Mouse (Mus musculus) lung, postnatal 10 days (tissue): Measurements from ENCODE around the gene Usp7.
"Not testable (repeated sequence)": the region's sequence is repeated elsewhere in the genome, so short reads cannot be mapped to it uniquely, and the experiment has no call there.

Source experiments
- DNase-seq: peaks from one replicate; pipeline ENCODE4 v3.0.0; 2021

Gene Usp7

DNA sequence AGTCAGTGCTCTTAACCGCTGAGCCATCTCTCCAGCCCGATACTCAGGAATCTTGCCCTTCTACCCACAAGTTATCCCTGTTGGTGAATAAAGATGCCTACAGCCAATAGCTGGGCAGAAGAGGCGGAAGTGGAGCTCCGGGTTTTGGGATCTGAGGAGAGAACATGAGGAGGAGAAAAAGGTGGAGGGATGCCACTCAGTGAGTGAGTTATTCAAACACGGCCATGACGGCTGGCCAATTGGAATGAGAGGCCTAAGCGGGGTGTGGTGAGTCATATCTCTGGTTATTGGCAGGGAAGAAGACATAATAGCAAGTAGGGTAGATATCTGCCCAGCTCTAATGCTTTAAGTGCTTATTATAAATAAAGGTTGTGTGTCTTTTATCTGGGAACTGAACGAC is 43.2 kb downstream of the Usp7 start:
- DNase-seq: no peak

DNA sequence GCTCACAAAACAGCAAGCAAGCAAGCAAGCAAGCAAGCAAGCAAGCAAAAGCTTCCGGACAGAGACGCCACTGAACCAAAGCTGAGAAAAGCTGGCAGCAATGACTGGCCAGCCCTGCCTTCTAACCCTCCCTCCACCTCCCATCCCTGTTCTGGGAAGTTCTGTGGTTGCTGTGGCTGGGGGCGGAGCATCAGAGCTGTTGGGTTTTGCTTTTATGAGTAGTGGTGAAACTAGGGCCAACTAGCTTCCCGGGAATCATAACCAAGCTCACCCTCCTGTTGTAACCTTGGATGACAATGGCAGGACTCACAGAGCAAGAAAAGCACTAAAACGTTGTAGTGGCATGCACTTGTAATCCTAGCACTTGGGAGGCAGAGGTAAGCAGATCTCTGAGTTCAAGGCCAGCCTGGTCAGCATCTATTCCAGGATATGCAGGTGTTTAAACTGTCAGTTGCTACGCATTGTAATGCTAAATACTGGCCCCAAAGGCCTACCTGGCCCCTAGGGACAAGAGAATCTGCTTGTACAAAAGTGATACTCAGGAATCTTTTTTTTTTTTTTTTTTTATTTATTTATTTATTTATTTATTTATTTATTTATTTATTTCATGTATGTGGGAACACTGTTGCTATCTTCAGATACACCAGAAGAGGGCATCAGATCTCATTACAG is 43.8 kb downstream of the Usp7 start:
- peak; percentile 45 for DNase-seq

DNA sequence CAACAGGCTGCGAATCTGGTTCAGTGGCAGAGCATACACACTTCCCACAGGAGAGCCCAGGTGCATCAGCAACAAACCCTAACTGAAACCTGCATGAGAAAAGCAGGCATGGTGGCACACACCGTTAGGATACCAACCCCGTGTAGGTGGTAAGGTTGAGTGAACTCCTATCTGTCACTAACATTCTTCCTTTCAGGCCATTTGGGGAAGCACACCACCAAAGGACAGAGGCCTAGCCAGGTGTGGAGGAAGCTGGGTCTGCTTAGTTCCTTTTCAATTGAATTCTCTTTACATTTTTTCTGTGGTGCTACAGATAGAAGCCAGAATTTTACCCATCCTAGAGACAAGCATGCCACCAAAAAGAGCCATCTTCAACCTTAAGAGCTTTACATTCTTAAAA is 44.3 kb downstream of the Usp7 start:
- DNase-seq: no peak

DNA sequence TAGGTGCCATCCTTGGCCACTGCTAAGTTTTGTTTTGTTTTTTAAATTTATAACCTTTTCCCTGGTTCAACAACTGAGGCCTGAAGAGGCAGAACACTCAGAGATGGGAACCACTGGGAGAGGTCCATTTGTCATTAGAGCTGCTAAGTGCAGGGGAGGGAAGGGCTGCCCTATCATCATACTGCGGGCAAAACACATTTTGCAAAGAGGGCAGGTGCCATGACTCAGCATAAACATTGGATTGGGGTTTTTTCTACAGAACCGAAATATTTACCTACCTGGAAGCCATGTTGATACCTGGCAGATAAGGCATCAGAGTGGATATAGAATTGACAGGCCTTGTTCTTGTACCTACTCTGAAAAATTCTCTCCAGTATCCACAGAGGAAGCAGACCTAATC is 45.6 kb downstream of the Usp7 start:
- DNase-seq: no peak

DNA sequence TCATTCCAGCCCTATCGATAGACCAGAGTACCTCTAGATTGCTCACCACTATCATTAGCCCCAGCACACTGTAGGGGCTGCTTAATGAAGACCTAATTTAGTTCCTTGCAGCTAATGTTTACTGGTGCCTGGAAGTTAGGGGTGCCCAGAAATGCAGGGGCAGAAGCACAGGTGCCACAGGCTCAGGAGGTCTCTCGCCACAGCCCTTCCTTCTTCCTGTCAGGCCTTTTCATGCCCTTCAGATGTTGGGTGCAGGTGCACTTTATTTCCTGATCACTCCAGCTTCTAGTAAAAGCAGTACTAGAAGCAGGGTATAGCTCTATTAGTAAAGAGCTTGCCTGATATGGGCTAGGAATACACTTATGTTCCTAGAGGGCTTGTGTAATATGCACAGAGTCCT is 46.4 kb downstream of the Usp7 start:
- no peak for DNase-seq

DNA sequence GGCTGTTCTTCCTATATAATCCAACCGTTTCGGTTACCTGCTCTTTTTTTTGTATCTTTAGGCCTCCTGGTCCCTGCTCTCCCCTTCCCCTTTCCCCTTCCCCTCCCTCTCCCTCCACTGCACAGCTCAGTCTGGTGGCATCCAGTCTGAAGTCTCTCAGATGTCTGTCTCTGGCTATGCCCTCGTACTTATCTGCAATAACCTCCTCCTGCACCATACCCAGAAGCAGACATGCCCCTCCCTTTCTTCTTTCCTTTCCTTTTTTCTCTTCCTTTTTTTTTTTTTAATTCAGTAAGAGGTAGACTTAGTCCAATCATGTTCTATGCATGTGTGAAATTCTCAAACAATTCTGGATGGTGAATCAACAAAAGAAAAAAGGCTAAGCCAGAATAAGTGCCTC is 48.1 kb downstream of the Usp7 start:
- no peak for DNase-seq

DNA sequence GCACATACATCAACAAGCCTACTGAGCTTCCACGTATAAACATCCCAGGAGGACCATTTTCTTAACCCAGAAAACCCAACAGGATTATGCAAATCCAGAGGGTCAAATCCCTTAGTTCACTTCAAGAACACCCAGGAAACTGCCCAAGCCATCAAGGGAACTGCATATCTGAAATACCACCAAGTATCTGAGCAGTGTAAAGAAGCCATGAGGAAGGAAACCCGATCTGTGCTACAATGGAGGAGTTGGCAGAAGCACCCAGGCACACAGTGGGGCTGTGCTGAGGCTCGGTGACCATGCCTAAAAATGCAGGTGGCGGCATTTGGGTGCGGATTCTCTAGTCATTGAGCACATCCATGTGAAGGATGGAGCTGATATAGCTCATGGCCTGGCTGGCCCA is 50.4 kb downstream of the Usp7 start:
- no peak for DNase-seq

DNA sequence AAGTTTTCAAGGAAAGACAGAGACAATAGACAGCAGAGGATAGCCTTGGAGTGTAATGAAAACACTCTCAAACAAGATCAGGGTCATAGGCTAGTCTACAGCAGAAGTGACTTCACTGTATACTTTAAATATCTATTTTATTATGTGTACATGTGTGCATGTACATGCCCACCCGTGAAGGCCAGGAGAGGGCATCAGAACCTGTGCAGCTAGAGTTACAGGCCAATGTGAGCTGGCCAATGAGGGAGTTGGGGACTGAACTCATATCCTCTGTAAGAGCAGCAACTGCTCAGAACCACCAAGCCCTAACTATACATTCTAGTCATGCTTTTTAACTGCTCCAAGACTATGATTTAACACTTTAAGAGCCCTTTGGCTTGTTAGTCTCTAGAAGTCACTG is 51.0 kb downstream of the Usp7 start:
- DNase-seq: no peak

DNA sequence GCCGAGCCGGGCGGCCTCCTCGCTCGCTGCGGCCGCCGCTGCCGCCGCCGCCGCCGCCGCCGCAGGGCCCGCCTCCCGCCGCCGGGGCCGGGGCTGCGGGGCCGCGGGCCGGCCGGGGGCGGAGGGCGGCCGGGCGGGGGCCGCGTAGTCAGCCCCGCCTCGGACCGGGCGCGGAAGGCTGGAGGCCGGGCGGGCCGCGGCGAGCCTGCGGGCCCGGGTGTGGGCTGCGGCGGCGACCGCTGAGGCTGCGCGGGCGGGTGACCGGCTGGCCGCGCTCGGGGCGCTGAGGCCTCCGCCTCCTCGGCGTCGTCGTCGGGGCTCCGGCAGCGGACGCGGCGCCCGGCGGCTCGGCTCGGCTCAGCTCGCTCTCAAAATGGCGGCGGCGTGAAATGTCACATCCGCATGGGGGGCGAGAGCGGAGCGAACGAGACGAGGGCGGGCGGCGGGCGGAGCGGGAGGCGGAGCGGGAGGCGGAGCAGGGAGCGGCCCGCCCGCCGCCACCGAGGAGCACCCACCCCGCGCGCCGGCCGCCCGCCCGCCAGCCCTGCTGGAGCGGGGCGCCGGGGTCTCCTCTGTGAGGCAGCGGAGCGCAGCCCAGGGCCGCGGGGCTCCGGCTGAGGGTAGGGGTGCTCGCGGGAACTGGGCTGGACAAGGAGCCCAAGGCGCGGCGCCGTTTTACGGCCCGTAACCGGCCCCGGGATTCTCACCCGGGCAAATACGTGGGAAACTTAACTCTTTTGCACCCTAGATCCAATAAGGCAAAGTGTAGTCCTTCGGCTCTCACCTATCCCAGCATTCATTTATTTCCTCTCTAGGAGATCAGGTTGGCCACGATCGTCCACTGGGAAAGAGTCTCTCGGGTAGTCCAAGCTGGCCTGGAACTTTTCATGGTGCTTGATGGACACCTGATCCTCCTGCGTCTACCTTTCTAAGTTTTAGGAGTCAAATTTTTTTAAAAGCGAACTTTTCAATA is 53.3 kb downstream of the Usp7 start:
- DNase-seq: peak; percentile 94

DNA sequence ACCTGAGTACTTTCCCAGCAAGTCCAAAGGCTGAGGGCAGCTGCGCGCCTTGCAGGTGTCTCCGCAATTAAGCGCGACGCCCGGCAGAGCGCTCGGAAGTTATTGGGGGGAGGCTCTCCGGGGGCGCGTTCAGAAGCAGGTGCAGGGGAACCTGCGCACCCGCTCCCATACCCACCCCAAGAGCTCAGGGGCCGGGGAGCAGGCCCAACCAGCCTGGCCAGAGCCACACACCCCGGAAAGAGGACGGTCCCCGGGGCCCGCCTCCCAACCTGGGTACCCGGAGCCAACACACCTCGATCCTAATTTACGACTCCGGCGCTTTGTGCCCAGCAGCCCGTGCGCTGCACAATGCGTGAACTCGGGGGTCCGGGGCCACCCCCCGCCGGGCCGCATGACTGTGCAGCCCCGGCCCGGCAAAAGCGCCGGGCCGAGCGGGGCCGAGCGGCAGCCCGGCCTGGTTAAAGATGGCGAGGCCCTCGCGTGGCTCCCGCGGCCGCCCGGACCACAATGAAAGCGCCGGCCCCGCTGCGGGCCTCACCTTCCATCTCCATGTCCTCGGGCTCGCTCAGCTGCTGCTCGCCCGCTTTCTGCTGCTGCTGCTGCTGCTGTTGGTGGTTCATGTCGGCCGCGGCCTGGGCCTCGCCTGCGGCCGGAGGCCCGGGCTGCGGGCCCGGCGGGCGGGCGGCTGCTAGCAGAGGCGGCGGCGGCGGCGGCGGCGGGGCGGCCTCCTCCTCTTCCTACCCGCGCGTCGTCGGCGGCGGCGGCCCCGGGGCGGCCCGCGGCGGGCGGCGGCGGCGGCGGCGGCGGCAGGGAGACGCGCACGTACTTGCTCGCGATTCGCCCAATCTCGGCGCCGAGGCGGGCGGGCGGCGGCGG is 54.2 kb downstream of the Usp7 start:
- peak; percentile 34 for DNase-seq

DNA sequence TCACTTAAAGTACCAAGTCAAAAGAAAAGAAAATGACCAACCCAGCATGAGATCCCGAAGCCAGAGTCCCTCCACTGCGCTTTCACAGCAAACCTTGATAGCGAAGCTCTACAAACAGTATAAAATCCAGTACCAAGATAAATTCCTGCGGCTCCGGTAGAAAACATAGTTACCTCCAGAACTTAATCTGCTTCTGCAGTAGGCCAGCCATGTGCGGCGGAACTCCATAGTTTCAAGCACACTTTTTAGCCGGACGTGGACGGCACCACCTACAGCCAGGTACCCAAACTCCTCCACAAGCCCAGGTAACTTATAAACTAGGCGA is 54.8 kb downstream of the Usp7 start:
- no peak for DNase-seq

DNA sequence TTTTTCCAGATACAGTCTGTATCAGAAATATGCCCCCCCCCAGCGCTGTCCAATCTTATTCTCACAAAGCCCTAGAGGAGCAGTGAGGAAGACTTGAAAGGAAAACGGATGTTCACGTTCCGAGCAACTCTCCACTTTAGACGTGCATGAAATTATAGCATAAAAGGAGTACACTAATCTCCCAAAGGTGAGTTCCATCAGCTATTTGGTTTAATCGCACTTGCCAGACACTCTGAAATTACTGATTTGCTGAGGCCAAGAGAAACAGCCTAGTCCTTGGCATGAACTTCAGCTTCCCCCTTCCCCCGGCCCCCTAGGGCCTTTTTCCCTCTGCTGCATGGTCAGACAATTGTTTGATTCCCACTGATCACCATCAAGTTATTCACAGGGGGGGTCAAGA is 55.4 kb downstream of the Usp7 start:
- no peak for DNase-seq

DNA sequence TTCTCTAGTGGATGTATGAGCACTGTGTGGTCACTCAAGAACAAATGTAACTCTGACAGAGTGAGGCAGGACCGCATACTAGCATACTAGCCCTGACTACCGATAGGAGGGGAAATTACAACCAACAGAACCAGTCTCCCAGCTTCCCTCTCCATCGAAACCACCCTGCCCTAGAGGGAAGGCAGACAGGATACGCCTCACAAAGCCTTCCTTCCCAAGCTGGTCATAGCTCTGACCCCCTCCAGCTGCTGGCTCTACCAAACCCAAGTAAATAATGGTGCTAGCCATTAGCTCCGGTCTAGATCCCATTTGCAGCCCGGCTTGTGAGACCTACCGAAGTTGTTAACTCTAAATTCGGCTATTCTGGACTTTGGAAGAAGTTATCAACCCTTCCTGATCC is 56.1 kb downstream of the Usp7 start:
- peak; percentile 30 for DNase-seq

DNA sequence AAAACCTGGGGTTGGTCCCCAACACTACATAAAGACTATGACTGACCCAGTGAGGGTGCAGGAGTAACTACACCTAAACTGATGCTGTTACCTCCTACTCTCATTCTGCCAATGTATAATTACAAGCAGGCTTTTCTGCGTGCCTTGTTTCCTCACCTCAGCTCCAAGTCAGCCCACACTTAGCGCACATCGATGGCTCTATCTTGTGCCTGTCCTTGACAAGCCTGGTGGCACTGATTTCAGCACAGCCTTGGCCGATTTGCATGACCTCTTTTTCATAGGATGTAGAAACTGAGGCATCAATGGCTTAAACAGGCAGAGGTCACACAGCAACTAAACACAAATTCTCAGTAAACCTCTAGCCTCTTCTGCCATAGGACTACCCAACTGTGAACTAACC is 57.4 kb downstream of the Usp7 start:
- no peak for DNase-seq

DNA sequence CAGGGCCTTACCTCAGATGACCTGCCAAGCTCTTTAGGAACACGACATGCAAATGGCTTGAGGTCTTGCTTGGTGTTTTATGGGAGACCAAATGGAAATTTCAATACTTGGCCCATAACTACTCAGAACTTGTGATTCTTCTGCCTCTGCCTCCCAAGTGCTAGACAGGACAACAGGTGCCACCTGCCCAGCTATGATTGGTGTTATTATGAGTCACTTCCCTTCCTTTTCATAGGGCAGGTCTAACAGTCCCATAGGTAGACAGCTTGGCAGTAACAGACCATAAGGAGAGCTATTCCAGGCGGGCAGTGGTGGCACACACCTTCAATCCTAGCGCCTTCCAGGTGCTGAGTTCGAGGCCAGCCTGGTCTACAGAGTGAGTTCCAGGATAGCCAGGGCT is 58.5 kb downstream of the Usp7 start:
- no peak for DNase-seq

DNA sequence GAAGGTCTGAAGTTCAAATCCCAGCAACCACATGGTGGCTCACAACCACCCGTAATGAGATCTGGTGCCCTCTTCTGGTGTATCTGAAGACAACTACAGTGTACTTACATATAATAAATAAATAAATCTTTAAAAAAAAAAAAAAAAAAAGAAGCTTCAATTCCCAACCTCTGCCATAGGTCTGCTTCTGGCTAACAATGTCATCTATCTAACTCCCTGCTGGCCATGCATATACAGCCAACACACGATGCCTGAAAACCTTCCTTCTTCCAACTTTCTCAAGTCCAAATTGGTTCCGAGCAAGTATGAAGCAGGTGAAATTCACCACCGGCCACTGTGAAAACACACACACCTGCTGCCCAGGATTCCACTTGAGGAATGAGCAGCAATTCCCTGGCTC is 59.7 kb downstream of the Usp7 start:
- DNase-seq: not testable (repeated sequence)

DNA sequence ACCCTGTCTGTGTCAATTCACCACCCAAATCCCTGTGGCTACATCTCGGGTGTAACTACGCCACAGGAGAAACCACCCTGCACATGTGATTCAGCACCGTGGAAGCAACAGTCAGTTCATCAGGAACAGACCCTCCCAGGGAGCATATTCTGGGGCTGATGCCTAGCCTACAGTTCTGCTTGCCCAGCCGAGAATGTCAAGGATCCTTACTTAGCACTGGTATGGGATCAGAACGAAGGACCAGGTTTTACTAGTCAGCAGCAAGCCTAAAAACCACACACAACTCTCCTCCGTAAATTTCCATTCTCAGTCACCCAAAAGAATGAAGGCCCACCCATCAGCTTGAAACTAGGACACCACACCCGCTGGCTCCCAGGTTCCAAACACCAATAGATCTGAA is 60.5 kb downstream of the Usp7 start:
- no peak for DNase-seq

DNA sequence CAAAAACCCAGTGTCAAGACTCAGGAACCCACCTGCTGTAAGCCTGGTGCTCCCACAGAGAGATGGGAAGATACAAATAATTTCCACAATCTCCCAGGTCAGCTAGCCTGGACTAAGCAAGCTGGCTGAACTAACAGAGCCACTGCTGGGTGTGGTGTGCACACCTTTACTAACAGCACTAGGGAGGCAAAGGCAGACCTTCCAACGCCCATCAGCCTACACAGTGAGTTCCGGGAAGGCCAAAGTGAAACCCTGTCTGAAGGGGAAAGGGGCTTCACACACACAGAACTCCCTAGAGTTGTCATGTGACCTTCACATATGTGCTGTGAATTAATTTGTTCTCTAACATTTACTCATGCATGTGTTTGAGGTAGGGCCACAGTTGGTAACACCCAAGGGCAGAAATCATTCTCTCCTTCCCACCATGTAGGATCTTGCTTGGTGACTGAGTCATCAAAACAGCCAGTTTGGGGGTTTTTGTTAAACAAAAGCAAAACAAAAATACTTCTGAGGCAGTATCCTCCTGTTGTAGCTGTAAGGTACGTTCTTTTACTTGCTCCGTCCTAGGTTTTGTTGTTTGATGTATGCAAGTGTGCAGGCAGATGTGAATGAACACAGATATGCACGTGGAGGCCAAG is 63.9 kb downstream of the Usp7 start:
- no peak for DNase-seq

DNA sequence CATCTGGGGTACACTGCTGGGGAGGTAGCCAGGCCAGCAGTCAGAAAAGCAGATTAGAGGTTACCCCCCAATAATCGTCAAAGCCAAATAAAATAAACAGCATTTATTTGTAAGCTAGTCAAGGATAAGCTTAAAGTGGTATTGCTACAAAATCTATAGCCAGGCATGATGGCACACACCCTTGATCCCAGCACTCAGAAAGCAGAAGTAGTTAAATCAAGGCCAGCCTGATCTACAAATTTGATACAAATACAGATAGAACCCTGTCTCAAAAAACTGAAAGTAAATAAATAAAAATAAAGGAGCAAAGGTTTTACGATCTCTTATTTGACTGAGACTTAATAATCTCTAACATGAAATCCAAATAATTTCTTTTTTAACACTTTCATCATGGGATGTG is 66.3 kb downstream of the Usp7 start:
- DNase-seq: no peak

DNA sequence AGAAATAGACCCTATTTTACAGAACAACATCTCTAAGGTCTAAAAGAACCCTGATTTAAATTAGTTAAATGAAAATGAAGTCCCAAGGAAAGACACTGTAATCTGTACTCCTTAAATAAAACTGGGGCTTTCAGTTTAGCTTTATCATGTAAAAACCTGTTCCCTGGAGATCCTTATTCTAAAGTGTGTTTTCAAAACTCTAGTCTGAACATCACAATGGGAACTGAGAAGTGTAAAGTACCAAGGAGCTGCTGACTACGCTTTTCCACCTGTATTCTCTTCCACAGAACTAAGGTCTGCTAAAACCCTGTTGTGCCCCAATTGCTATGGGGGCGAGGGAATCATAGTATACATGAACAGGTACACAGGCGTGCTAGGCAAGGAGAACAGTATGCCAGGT is 68.1 kb downstream of the Usp7 start:
- DNase-seq: no peak

DNA sequence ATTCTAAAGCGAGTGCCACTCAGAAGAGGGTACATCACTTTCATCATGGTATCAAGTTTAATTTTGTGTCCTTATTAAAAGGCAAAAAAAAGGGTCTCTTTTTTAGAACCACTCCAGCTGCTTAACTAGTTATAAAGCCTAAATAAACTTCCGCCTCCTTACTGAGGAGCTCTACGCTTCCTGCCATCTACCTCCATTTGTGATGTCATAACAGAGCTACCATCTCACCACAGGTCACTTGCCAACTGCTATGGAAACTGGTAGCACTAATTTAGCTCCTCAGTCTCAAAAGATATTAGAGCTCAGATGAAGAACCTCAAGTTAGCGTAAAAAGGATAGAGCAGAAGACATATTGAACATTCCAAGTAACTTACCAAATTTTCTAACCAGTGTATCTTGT is 71.7 kb downstream of the Usp7 start:
- DNase-seq: no peak

DNA sequence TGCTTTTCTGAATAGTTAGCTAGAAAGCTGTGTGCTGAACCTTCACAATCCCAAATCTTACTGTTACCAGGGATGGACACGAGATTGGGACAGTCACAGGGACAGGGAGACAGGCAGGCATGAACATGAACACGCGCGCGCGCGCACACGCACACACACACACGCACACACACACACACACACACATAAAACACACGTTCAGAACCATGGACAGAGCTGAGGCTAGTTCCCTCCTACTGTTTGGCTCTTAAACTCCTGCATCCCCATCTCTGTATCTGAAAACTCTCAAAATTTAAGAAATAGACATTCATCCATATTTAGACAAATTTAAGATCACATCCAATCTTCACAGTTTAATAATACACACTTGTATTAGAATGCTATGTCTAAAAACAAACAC is 74.4 kb downstream of the Usp7 start:
- peak; percentile 35 for DNase-seq

DNA sequence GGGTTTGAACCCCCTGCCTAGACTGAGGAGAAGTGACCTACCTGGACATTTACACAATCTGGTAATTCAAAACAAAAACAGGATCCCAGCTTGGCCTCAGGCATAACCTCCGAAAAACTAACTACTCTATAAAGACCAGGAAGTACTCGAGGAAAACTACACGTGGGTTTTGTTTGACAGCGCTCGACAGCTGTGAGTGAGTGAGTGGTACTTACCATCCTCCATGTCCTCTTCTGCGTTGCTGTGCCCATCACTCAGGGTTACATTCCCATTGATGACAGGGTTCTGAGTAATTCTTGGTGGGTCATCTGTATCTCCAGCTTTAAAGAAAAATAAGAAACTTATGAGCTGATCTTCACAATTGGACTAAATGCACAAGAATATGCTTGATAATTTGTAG is 75.8 kb downstream of the Usp7 start:
- DNase-seq: no peak
